Mouse (Mus musculus): Measurements from ENCODE around the gene Wipf3.

- TF ChIP-seq CTCF (IDR thresholded peaks at IDR 0.05; ENCODE audit: low read depth, low read length) = no peak
- TF ChIP-seq EP300 (IDR thresholded peaks at IDR 0.05; ENCODE audit: insufficient read depth, low read depth, low read length) = no peak
- TF ChIP-seq POLR2A (IDR thresholded peaks at IDR 0.05; ENCODE audit: insufficient read depth, low read length) = no peak
These were observed 110.0 kb downstream of the Wipf3 start for GRCm38 (mm10) chr6:54539396-54539795.
